Mouse (Mus musculus): ENCODE measurements at regions not wholly inside any gene's neighbourhood (a gene's known extent, or its start where the extent isn't known, plus 50 kb on each side); places are given as distances from the start of the nearest gene placed in this dataset.

- WGBS, result 96% methylated on average over 1 of the region's 1 CpGs
Measured at GRCm38 (mm10) chr15:56473679-56474078, 1003.7 kb downstream of the Slc22a22 start.

GRCm38 (mm10) chr15:56451881-56452280, 1025.5 kb downstream of the Slc22a22 start:
- Histone ChIP-seq H3K4me2 (ENCODE audit: low read length) (no peak overlapping the region), H3K4me1 (ENCODE audit: control insufficient read depth, insufficient read depth, low read length) (no peaks in the 10 kb centered on the region), H3K27me3 (ENCODE audit: control insufficient read depth, insufficient read depth, low read length) (no peaks in the 10 kb centered on the region), H3K9me3 (ENCODE audit: control insufficient read depth, low read length) (no peaks in the 10 kb centered on the region), H3K27ac (replicated peaks; ENCODE audit: low read depth, low read length) (no peak overlapping the region), H3K4me3 (replicated peaks; ENCODE audit: low read depth, low read length) (no peak overlapping the region), H3K36me3 (ENCODE audit: control insufficient read depth, insufficient read depth, low read length) (no peaks in the 10 kb centered on the region), H3K9ac (replicated peaks; ENCODE audit: low read length) (no peak overlapping the region)
- DNase-seq (no peak), ATAC-seq (ENCODE audit: low FRiP score, low TSS enrichment) (no peak)
- WGBS, result 79% methylated on average over 4 of the region's 4 CpGs

More at GRCm38 (mm10) chr15:56473679-56474078, 1003.7 kb downstream of the Slc22a22 start:
- Histone ChIP-seq H3K27me3 (ENCODE audit: control insufficient read depth, insufficient read depth, low read length) (no peaks in the 10 kb centered on the region), H3K36me3 (ENCODE audit: control insufficient read depth, insufficient read depth, low read length) (no peaks in the 10 kb centered on the region), H3K9me3 (ENCODE audit: control insufficient read depth, low read length) (no peaks in the 10 kb centered on the region), H3K4me2 (ENCODE audit: low read length) (no peak overlapping the region), H3K4me3 (replicated peaks; ENCODE audit: low read depth, low read length) (no peak overlapping the region), H3K9ac (replicated peaks; ENCODE audit: low read length) (no peak overlapping the region), H3K4me1 (ENCODE audit: control insufficient read depth, insufficient read depth, low read length) (no peaks in the 10 kb centered on the region), H3K27ac (replicated peaks; ENCODE audit: low read depth, low read length) (no peak overlapping the region)
- ATAC-seq (ENCODE audit: low FRiP score, low TSS enrichment) (no peak), DNase-seq (no peak)

- DNase-seq, result peak; percentile 10
- Histone ChIP-seq H3K9me3 (ENCODE audit: control insufficient read depth, low read length) (no peaks in the 10 kb centered on the region), H3K27me3 (ENCODE audit: control insufficient read depth, insufficient read depth, low read length) (no peaks in the 10 kb centered on the region), H3K4me2 (ENCODE audit: low read length) (no peak overlapping the region), H3K4me3 (replicated peaks; ENCODE audit: low read depth, low read length) (no peak overlapping the region), H3K36me3 (ENCODE audit: control insufficient read depth, insufficient read depth, low read length) (no peaks in the 10 kb centered on the region), H3K9ac (replicated peaks; ENCODE audit: low read length) (no peak overlapping the region), H3K4me1 (ENCODE audit: control insufficient read depth, insufficient read depth, low read length) (no peaks in the 10 kb centered on the region), H3K27ac (replicated peaks; ENCODE audit: low read depth, low read length) (no peak overlapping the region)
- WGBS, result 58% methylated on average over 10 of the region's 10 CpGs
- no peak for ATAC-seq (ENCODE audit: low FRiP score, low TSS enrichment)
Measured at GRCm38 (mm10) chr15:56448015-56448645, 1029.3 kb downstream of the Slc22a22 start.

- Histone ChIP-seq H3K4me3 (replicated peaks; ENCODE audit: low read depth, low read length) (no peak overlapping the region), H3K36me3 (ENCODE audit: control insufficient read depth, insufficient read depth, low read length) (no peaks in the 10 kb centered on the region), H3K27ac (replicated peaks; ENCODE audit: low read depth, low read length) (no peak overlapping the region), H3K4me2 (ENCODE audit: low read length) (no peak overlapping the region), H3K9me3 (ENCODE audit: control insufficient read depth, low read length) (no peaks in the 10 kb centered on the region), H3K4me1 (ENCODE audit: control insufficient read depth, insufficient read depth, low read length) (no peaks in the 10 kb centered on the region), H3K9ac (replicated peaks; ENCODE audit: low read length) (no peak overlapping the region), H3K27me3 (ENCODE audit: control insufficient read depth, insufficient read depth, low read length) (no peaks in the 10 kb centered on the region)
- WGBS, result 90% methylated on average over 4 of the region's 4 CpGs
- ATAC-seq (ENCODE audit: low FRiP score, low TSS enrichment), result no peak
- no peak for DNase-seq
Measured at GRCm38 (mm10) chr15:56440171-56440570, 1037.3 kb downstream of the Slc22a22 start.

- Histone ChIP-seq H3K27me3 (ENCODE audit: control insufficient read depth, insufficient read depth, low read length) (no peaks in the 10 kb centered on the region), H3K9ac (replicated peaks; ENCODE audit: low read length) (no peak overlapping the region), H3K4me2 (ENCODE audit: low read length) (no peak overlapping the region), H3K36me3 (ENCODE audit: control insufficient read depth, insufficient read depth, low read length) (no peaks in the 10 kb centered on the region), H3K27ac (replicated peaks; ENCODE audit: low read depth, low read length) (no peak overlapping the region), H3K4me1 (ENCODE audit: control insufficient read depth, insufficient read depth, low read length) (no peaks in the 10 kb centered on the region), H3K9me3 (ENCODE audit: control insufficient read depth, low read length) (no peaks in the 10 kb centered on the region), H3K4me3 (replicated peaks; ENCODE audit: low read depth, low read length) (no peak overlapping the region)
- WGBS, result 80% methylated on average over 2 of the region's 2 CpGs
- DNase-seq (no peak), ATAC-seq (ENCODE audit: low FRiP score, low TSS enrichment) (no peak)
Measured at GRCm38 (mm10) chr15:56438370-56438769, 1039.1 kb downstream of the Slc22a22 start.

GRCm38 (mm10) chr15:56436131-56436530, 1041.3 kb downstream of the Slc22a22 start:
- H3K4me3 ChIP-seq (replicated peaks; ENCODE audit: low read depth, low read length), result no peak overlapping the region
- ATAC-seq (ENCODE audit: low FRiP score, low TSS enrichment) (no peak), DNase-seq (no peak)
- H3K4me2 ChIP-seq (ENCODE audit: low read length), result no peak overlapping the region
- H3K27me3 ChIP-seq (ENCODE audit: control insufficient read depth, insufficient read depth, low read length), result no peaks in the 10 kb centered on the region
- H3K9ac ChIP-seq (replicated peaks; ENCODE audit: low read length), result no peak overlapping the region
- no peaks in the 10 kb centered on the region for H3K36me3 ChIP-seq (ENCODE audit: control insufficient read depth, insufficient read depth, low read length)
- WGBS, result 81% methylated on average over 6 of the region's 6 CpGs
- no peak overlapping the region for H3K27ac ChIP-seq (replicated peaks; ENCODE audit: low read depth, low read length)
- no peaks in the 10 kb centered on the region for H3K4me1 ChIP-seq (ENCODE audit: control insufficient read depth, insufficient read depth, low read length)
- H3K9me3 ChIP-seq (ENCODE audit: control insufficient read depth, low read length), result no peaks in the 10 kb centered on the region

- no peak for ATAC-seq (ENCODE audit: low FRiP score, low TSS enrichment)
Measured at GRCm38 (mm10) chr15:56425986-56426385, 1051.4 kb downstream of the Slc22a22 start.

GRCm38 (mm10) chr15:56420681-56421080, 1056.7 kb downstream of the Slc22a22 start:
- H3K4me3 ChIP-seq (replicated peaks; ENCODE audit: low read depth, low read length), result no peak overlapping the region
- ATAC-seq (ENCODE audit: low FRiP score, low TSS enrichment) (no peak), DNase-seq (no peak)
- H3K4me2 ChIP-seq (ENCODE audit: low read length), result no peak overlapping the region
- WGBS, result 32% methylated on average over 1 of the region's 1 CpGs
- H3K9ac ChIP-seq (replicated peaks; ENCODE audit: low read length), result no peak overlapping the region
- no peak overlapping the region for H3K27ac ChIP-seq (replicated peaks; ENCODE audit: low read depth, low read length)
- H3K36me3 ChIP-seq (ENCODE audit: control insufficient read depth, insufficient read depth, low read length), result no peaks in the 10 kb centered on the region
- H3K27me3 ChIP-seq (ENCODE audit: control insufficient read depth, insufficient read depth, low read length), result no peaks in the 10 kb centered on the region
- no peaks in the 10 kb centered on the region for H3K9me3 ChIP-seq (ENCODE audit: control insufficient read depth, low read length)
- no peaks in the 10 kb centered on the region for H3K4me1 ChIP-seq (ENCODE audit: control insufficient read depth, insufficient read depth, low read length)

More at GRCm38 (mm10) chr15:56425986-56426385, 1051.4 kb downstream of the Slc22a22 start:
- no peaks in the 10 kb centered on the region for H3K4me1 ChIP-seq (ENCODE audit: control insufficient read depth, insufficient read depth, low read length)
- no peaks in the 10 kb centered on the region for H3K27me3 ChIP-seq (ENCODE audit: control insufficient read depth, insufficient read depth, low read length)
- no peak overlapping the region for H3K9ac ChIP-seq (replicated peaks; ENCODE audit: low read length)
- H3K4me3 ChIP-seq (replicated peaks; ENCODE audit: low read depth, low read length), result no peak overlapping the region
- H3K27ac ChIP-seq (replicated peaks; ENCODE audit: low read depth, low read length), result no peak overlapping the region
- H3K9me3 ChIP-seq (ENCODE audit: control insufficient read depth, low read length), result no peaks in the 10 kb centered on the region
- H3K4me2 ChIP-seq (ENCODE audit: low read length), result no peak overlapping the region
- no peak for DNase-seq
- 26% methylated on average over 4 of the region's 4 CpGs for WGBS
- H3K36me3 ChIP-seq (ENCODE audit: control insufficient read depth, insufficient read depth, low read length), result no peaks in the 10 kb centered on the region

- Histone ChIP-seq H3K4me1 (ENCODE audit: control insufficient read depth, insufficient read depth, low read length) (no peaks in the 10 kb centered on the region), H3K9me3 (ENCODE audit: control insufficient read depth, low read length) (no peaks in the 10 kb centered on the region), H3K9ac (replicated peaks; ENCODE audit: low read length) (no peak overlapping the region), H3K4me3 (replicated peaks; ENCODE audit: low read depth, low read length) (no peak overlapping the region), H3K27me3 (ENCODE audit: control insufficient read depth, insufficient read depth, low read length) (no peaks in the 10 kb centered on the region), H3K4me2 (ENCODE audit: low read length) (no peak overlapping the region), H3K27ac (replicated peaks; ENCODE audit: low read depth, low read length) (no peak overlapping the region), H3K36me3 (ENCODE audit: control insufficient read depth, insufficient read depth, low read length) (no peaks in the 10 kb centered on the region)
- no peak for ATAC-seq (ENCODE audit: low FRiP score, low TSS enrichment)
- no peak for DNase-seq
Measured at GRCm38 (mm10) chr15:56391982-56392381, 1085.4 kb downstream of the Slc22a22 start.

Data from midbrain, embryonic 14.5 days (tissue).